Mouse (Mus musculus): ENCODE measurements around the gene Syngr1. TPM values are rescaled to one million over a fixed set of nuclear protein-coding genes. Genes with fewer than 3 reads are reported as not detected.

Gene Syngr1
- polyA plus RNA-seq, 1 experiment from 2014 or later, result 62.1 TPM

- 24% methylated on average over 8 of the region's 8 CpGs for WGBS
- no peak overlapping the region for H3K4me2 ChIP-seq
- no peak overlapping the region for H3K9ac ChIP-seq
- H3K4me3 ChIP-seq, result no peak overlapping the region
- H3K9me3 ChIP-seq, result no peaks in the 10 kb centered on the region
- peaks cover 37% of the 10 kb centered on the region for H3K4me1 ChIP-seq
- H3K27ac ChIP-seq, result 0 out of 2 replicates have a peak overlapping the region, but pooled peaks have one; percentile 39
- no peaks in the 10 kb centered on the region for H3K27me3 ChIP-seq (replicated peaks)
- no peaks in the 10 kb centered on the region for H3K36me3 ChIP-seq (replicated peaks)
- ATAC-seq (replicated peaks), result peak; percentile 40; the same call in 1 of the 2 replicates
Observed at GRCm38 (mm10) chr15:80097999-80098461, 6.9 kb downstream of the Syngr1 start.

DNA sequence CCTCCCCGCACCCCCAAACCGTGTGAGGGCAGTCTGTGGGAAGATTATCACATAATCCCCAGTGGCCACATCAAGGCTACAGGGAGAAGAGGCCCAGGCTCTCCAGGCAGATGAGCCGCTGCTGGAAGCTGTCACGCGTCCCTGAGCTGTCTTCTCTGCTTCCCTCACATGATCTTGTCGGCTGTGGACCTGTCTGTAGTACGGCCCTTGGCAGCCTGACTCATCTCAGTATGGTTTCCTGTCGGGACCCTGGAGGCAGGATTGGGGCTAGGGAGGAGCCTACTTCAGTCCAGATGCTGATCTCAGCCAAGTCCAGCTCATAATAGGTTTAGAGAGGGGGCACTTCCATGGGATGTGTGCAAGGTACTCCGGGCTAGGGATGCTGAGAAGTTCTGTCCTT lies 7.7 kb downstream of the Syngr1 start:
- H3K9me3 ChIP-seq, result no peaks in the 10 kb centered on the region
- 32% methylated on average over 9 of the region's 9 CpGs for WGBS
- no peaks in the 10 kb centered on the region for H3K27me3 ChIP-seq (replicated peaks)
- H3K9ac ChIP-seq, result no peak overlapping the region
- no peak overlapping the region for H3K27ac ChIP-seq
- no peak overlapping the region for H3K4me3 ChIP-seq
- no peaks in the 10 kb centered on the region for H3K36me3 ChIP-seq (replicated peaks)
- no peak overlapping the region for H3K4me2 ChIP-seq
- peaks cover 31% of the 10 kb centered on the region for H3K4me1 ChIP-seq
- no peak for ATAC-seq (replicated peaks)

DNA sequence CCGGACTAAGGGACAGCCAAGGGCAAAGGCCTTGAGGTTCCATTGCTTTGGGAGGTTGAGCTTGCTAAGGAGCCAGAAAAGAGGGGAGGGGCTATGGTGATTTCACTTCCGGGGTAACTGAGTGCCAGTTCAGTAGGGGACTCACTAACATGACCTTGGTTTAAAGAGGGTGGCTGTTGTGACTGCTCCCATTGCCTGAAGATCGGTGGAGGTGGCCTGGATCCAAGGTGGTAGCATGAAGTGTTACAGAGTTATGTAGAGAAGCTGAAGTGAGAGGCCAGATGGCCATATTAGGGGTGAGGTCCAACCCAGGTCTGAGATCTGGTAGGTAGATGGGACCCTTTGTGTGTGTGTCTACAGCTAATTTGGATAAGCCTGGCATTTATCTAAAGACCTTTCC lies 8.3 kb downstream of the Syngr1 start:
- 77% methylated on average over 3 of the region's 3 CpGs for WGBS
- ATAC-seq (replicated peaks), result no peak

GRCm38 (mm10) chr15:80100196-80100595 lies 9.1 kb downstream of the Syngr1 start:
- H3K36me3 ChIP-seq (replicated peaks), result no peaks in the 10 kb centered on the region
- H3K9ac ChIP-seq, result no peak overlapping the region
- H3K4me3 ChIP-seq, result no peak overlapping the region
- WGBS, result 87% methylated on average over 3 of the region's 3 CpGs
- no peaks in the 10 kb centered on the region for H3K27me3 ChIP-seq (replicated peaks)
- H3K9me3 ChIP-seq, result no peaks in the 10 kb centered on the region
- no peak overlapping the region for H3K4me2 ChIP-seq
- no peak for ATAC-seq (replicated peaks)
- H3K27ac ChIP-seq, result no peak overlapping the region
- peaks cover 32% of the 10 kb centered on the region for H3K4me1 ChIP-seq

More for the DNA sequence above, 8.3 kb downstream of the Syngr1 start:
- H3K36me3 ChIP-seq (replicated peaks), result no peaks in the 10 kb centered on the region
- no peaks in the 10 kb centered on the region for H3K9me3 ChIP-seq
- H3K9ac ChIP-seq, result no peak overlapping the region
- no peak overlapping the region for H3K4me2 ChIP-seq
- H3K4me3 ChIP-seq, result no peak overlapping the region
- no peak overlapping the region for H3K27ac ChIP-seq
- H3K4me1 ChIP-seq, result peaks cover 31% of the 10 kb centered on the region
- no peaks in the 10 kb centered on the region for H3K27me3 ChIP-seq (replicated peaks)

GRCm38 (mm10) chr15:80100871-80101270 lies 9.7 kb downstream of the Syngr1 start:
- Histone ChIP-seq H3K4me2 (no peak overlapping the region), H3K36me3 (replicated peaks) (no peaks in the 10 kb centered on the region), H3K27me3 (replicated peaks) (no peaks in the 10 kb centered on the region), H3K4me1 (peaks cover 38% of the 10 kb centered on the region), H3K9ac (no peak overlapping the region), H3K27ac (no peak overlapping the region), H3K4me3 (no peak overlapping the region), H3K9me3 (no peaks in the 10 kb centered on the region)
- ATAC-seq (replicated peaks), result no peak
- 90% methylated on average over 10 of the region's 10 CpGs for WGBS

DNA sequence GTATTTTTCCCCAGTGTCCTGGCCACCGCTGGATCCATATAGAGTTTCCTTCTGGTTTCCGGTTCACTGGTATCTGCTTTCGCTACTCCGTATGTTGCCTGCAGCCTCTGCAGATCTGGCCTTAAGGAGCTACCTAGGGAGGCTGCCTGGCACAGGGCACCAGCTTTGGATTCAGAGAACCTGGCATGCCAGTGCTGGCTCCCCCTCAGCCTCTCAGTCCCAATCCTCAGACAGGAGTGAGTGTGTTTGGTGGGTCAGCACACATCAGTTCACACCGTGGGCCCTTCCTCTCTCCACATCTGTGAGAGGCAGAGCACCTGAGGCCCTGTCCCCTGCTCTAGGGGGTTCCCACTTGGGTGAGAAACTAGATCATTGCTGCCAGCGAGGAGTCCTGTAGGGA lies 10.4 kb downstream of the Syngr1 start:
- no peaks in the 10 kb centered on the region for H3K9me3 ChIP-seq
- H3K9ac ChIP-seq, result no peak overlapping the region
- peaks cover 34% of the 10 kb centered on the region for H3K4me1 ChIP-seq
- no peak overlapping the region for H3K4me2 ChIP-seq
- no peaks in the 10 kb centered on the region for H3K36me3 ChIP-seq (replicated peaks)
- 82% methylated on average over 6 of the region's 6 CpGs for WGBS
- no peak overlapping the region for H3K27ac ChIP-seq
- no peak overlapping the region for H3K4me3 ChIP-seq
- H3K27me3 ChIP-seq (replicated peaks), result no peaks in the 10 kb centered on the region
- ATAC-seq (replicated peaks), result no peak

- Histone ChIP-seq H3K9me3 (no peaks in the 10 kb centered on the region), H3K9ac (no peak overlapping the region), H3K4me3 (no peak overlapping the region), H3K4me2 (no peak overlapping the region), H3K27ac (no peak overlapping the region), H3K4me1 (peaks cover 25% of the 10 kb centered on the region), H3K27me3 (replicated peaks) (no peaks in the 10 kb centered on the region), H3K36me3 (replicated peaks) (no peaks in the 10 kb centered on the region)
- 89% methylated on average over 6 of the region's 6 CpGs for WGBS
- no peak for ATAC-seq (replicated peaks)
Observed at GRCm38 (mm10) chr15:80102495-80102894, 11.4 kb downstream of the Syngr1 start.

- 55% methylated on average over 12 of the region's 12 CpGs for WGBS
- no peak for ATAC-seq (replicated peaks)
- Histone ChIP-seq H3K27ac (peak overlapping the region; percentile 55), H3K4me2 (no peak overlapping the region), H3K4me1 (peaks cover 7% of the 10 kb centered on the region), H3K4me3 (no peak overlapping the region), H3K36me3 (replicated peaks) (no peaks in the 10 kb centered on the region), H3K9me3 (no peaks in the 10 kb centered on the region), H3K9ac (no peak overlapping the region), H3K27me3 (replicated peaks) (no peaks in the 10 kb centered on the region)
Observed at GRCm38 (mm10) chr15:80105490-80106410, 14.6 kb downstream of the Syngr1 start.

- no peak for ATAC-seq (replicated peaks)
- H3K9ac ChIP-seq, result no peak overlapping the region
- peaks cover 7% of the 10 kb centered on the region for H3K4me1 ChIP-seq
- no peak overlapping the region for H3K4me3 ChIP-seq
- no peak overlapping the region for H3K4me2 ChIP-seq
- no peaks in the 10 kb centered on the region for H3K27me3 ChIP-seq (replicated peaks)
- H3K9me3 ChIP-seq, result no peaks in the 10 kb centered on the region
- WGBS, result 96% methylated on average over 8 of the region's 8 CpGs
- H3K27ac ChIP-seq, result no peak overlapping the region
- peaks cover 5% of the 10 kb centered on the region; the same call in 1 of the 2 replicates for H3K36me3 ChIP-seq (replicated peaks)
Observed at GRCm38 (mm10) chr15:80107143-80107542, 16.0 kb downstream of the Syngr1 start.

DNA sequence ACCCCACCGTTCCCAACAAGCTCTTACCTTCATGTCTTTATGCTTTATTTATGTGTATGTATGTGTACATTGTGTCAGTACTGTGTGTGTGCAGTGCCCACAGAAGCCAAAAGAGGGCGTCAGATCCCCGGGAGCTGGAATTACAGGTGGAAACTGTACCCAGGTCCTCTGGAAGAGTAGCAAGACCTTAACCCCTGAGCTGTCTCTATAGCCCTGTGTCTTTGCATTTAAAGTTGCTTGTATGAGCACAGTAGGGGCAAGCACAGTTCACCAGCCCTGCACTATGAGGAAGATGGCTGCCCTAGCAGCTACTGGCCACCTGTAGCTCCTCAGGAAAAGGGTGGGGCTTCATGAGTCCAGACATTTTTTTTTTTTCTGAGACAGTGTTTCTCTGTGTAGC lies 16.4 kb downstream of the Syngr1 start:
- no peak for ATAC-seq (replicated peaks)
- H3K4me3 ChIP-seq, result no peak overlapping the region
- 91% methylated on average over 3 of the region's 3 CpGs for WGBS
- no peak overlapping the region for H3K9ac ChIP-seq
- H3K27ac ChIP-seq, result no peak overlapping the region
- peaks cover 7% of the 10 kb centered on the region for H3K4me1 ChIP-seq
- no peaks in the 10 kb centered on the region for H3K9me3 ChIP-seq
- no peaks in the 10 kb centered on the region for H3K27me3 ChIP-seq (replicated peaks)
- peaks cover 9% of the 10 kb centered on the region for H3K36me3 ChIP-seq (replicated peaks)
- H3K4me2 ChIP-seq, result no peak overlapping the region

- Histone ChIP-seq H3K36me3 (replicated peaks) (peaks cover 14% of the 10 kb centered on the region), H3K4me1 (no peaks in the 10 kb centered on the region), H3K9me3 (no peaks in the 10 kb centered on the region), H3K4me3 (no peak overlapping the region), H3K4me2 (no peak overlapping the region), H3K27me3 (replicated peaks) (no peaks in the 10 kb centered on the region), H3K27ac (no peak overlapping the region), H3K9ac (no peak overlapping the region)
- no peak for ATAC-seq (replicated peaks)
- WGBS, result 86% methylated on average over 12 of the region's 12 CpGs
Observed at GRCm38 (mm10) chr15:80111436-80111835, 20.3 kb downstream of the Syngr1 start.

- H3K4me1 ChIP-seq, result no peaks in the 10 kb centered on the region
- no peak overlapping the region for H3K27ac ChIP-seq
- H3K4me2 ChIP-seq, result no peak overlapping the region
- ATAC-seq (replicated peaks), result no peak
- no peaks in the 10 kb centered on the region for H3K9me3 ChIP-seq
- no peaks in the 10 kb centered on the region for H3K27me3 ChIP-seq (replicated peaks)
- no peak overlapping the region for H3K9ac ChIP-seq
- 54% methylated on average over 2 of the region's 2 CpGs for WGBS
- no peak overlapping the region for H3K4me3 ChIP-seq
- H3K36me3 ChIP-seq (replicated peaks), result peaks cover 14% of the 10 kb centered on the region
Observed at GRCm38 (mm10) chr15:80112499-80112898, 21.4 kb downstream of the Syngr1 start.

DNA sequence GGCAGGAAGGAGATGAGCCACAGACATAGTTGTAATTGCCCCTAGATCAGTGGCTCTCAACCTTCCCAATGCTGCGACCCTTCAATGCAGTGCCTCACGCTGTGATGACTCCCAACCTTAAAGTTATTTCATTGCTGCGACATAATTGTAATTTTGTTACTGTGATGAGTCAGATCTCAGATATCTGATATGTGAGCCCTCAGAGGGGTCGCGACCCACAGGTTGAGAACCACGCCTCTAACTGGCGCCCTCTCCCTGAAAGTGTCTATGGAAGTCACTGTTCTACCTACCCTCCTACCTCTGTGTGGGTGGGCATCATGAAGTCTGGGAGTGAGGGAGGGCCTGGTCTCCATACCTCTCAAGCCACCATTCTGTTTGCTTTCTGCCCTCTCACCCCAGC lies 23.3 kb downstream of the Syngr1 start:
- Histone ChIP-seq H3K27ac (no peak overlapping the region), H3K36me3 (replicated peaks) (peaks cover 14% of the 10 kb centered on the region), H3K4me1 (no peaks in the 10 kb centered on the region), H3K9ac (no peak overlapping the region), H3K27me3 (replicated peaks) (no peaks in the 10 kb centered on the region), H3K9me3 (no peaks in the 10 kb centered on the region), H3K4me3 (no peak overlapping the region), H3K4me2 (no peak overlapping the region)
- no peak for ATAC-seq (replicated peaks)
- WGBS, result 96% methylated on average over 7 of the region's 7 CpGs

Measured in midbrain, embryonic 15.5 days (tissue).